Mouse (Mus musculus): ENCODE measurements around the gene 1700029I15Rik. TPM values are rescaled to one million over a fixed set of nuclear protein-coding genes. Genes with fewer than 3 reads are reported as not detected.

The 1700029I15Rik gene
- polyA plus RNA-seq, 1 experiment from 2014 or later = 0.62 TPM

GRCm38 (mm10) chr2:92386821-92387570 lies 4.7 kb downstream of the 1700029I15Rik start:
- Histone ChIP-seq H3K36me3 (peaks cover 31% of the 10 kb centered on the region), H3K27ac (replicated peaks) (no peak overlapping the region), H3K27me3 (replicated peaks) (peaks cover 44% of the 10 kb centered on the region), H3K9me3 (no peaks in the 10 kb centered on the region), H3K4me2 (no peak overlapping the region), H3K4me1 (peaks cover 36% of the 10 kb centered on the region), H3K9ac (no peak overlapping the region), H3K4me3 (no peak overlapping the region)
- WGBS = 79% methylated on average over 30 of the region's 30 CpGs
- no peak for ATAC-seq (ENCODE audit: extremely low read depth, insufficient number of reproducible peaks, low FRiP score, low TSS enrichment)

- Histone ChIP-seq H3K9me3 (no peaks in the 10 kb centered on the region), H3K4me1 (peaks cover 42% of the 10 kb centered on the region), H3K36me3 (peaks cover 24% of the 10 kb centered on the region), H3K27ac (replicated peaks) (no peak overlapping the region), H3K4me2 (no peak overlapping the region), H3K9ac (no peak overlapping the region), H3K27me3 (replicated peaks) (peaks cover 50% of the 10 kb centered on the region), H3K4me3 (no peak overlapping the region)
- no peak for ATAC-seq (ENCODE audit: extremely low read depth, insufficient number of reproducible peaks, low FRiP score, low TSS enrichment)
- 72% methylated on average over 4 of the region's 4 CpGs for WGBS
These were observed 5.3 kb downstream of the 1700029I15Rik start for GRCm38 (mm10) chr2:92387646-92388045.

- peak overlapping the region; percentile 91 for H3K4me2 ChIP-seq
- 62% methylated on average over 3 of the region's 3 CpGs for WGBS
- peaks cover 55% of the 10 kb centered on the region for H3K27me3 ChIP-seq (replicated peaks)
- ATAC-seq (ENCODE audit: extremely low read depth, insufficient number of reproducible peaks, low FRiP score, low TSS enrichment) = no peak
- H3K9me3 ChIP-seq = no peaks in the 10 kb centered on the region
- H3K36me3 ChIP-seq = peaks cover 20% of the 10 kb centered on the region
- H3K27ac ChIP-seq (replicated peaks) = no peak overlapping the region
- H3K4me3 ChIP-seq = peak overlapping the region; percentile 72
- H3K9ac ChIP-seq = peak overlapping the region; percentile 82
- peaks cover 44% of the 10 kb centered on the region for H3K4me1 ChIP-seq
These were observed 5.8 kb downstream of the 1700029I15Rik start for GRCm38 (mm10) chr2:92388081-92388517.

- Histone ChIP-seq H3K4me3 (peak overlapping the region; percentile 72), H3K4me2 (peak overlapping the region; percentile 91), H3K9ac (peak overlapping the region; percentile 82), H3K27me3 (replicated peaks) (peaks cover 64% of the 10 kb centered on the region), H3K27ac (replicated peaks) (no peak overlapping the region), H3K9me3 (no peaks in the 10 kb centered on the region), H3K4me1 (peaks cover 44% of the 10 kb centered on the region), H3K36me3 (peaks cover 14% of the 10 kb centered on the region)
- ATAC-seq (ENCODE audit: extremely low read depth, insufficient number of reproducible peaks, low FRiP score, low TSS enrichment) = peak; percentile 79
- under 1% methylated on average over 58 of the region's 62 CpGs for WGBS
These were observed 6.7 kb downstream of the 1700029I15Rik start for GRCm38 (mm10) chr2:92388891-92389641.

- WGBS = 11% methylated on average over 10 of the region's 10 CpGs
- ATAC-seq (ENCODE audit: extremely low read depth, insufficient number of reproducible peaks, low FRiP score, low TSS enrichment) = no peak
- H3K9me3 ChIP-seq = no peaks in the 10 kb centered on the region
These were observed 7.3 kb downstream of the 1700029I15Rik start for GRCm38 (mm10) chr2:92389645-92390044.

GRCm38 (mm10) chr2:92390206-92390930 lies 8.0 kb downstream of the 1700029I15Rik start:
- Histone ChIP-seq H3K9ac (no peak overlapping the region), H3K9me3 (no peaks in the 10 kb centered on the region), H3K36me3 (peaks cover 12% of the 10 kb centered on the region), H3K4me2 (peak overlapping the region; percentile 91; the same call in 1 of the 2 replicates), H3K27ac (replicated peaks) (no peak overlapping the region), H3K4me3 (no peak overlapping the region), H3K27me3 (replicated peaks) (peaks cover 76% of the 10 kb centered on the region), H3K4me1 (peaks cover 44% of the 10 kb centered on the region)
- 68% methylated on average over 6 of the region's 6 CpGs for WGBS
- no peak for ATAC-seq (ENCODE audit: extremely low read depth, insufficient number of reproducible peaks, low FRiP score, low TSS enrichment)

More at GRCm38 (mm10) chr2:92389645-92390044, 7.3 kb downstream of the 1700029I15Rik start:
- H3K27me3 ChIP-seq (replicated peaks) = peaks cover 69% of the 10 kb centered on the region
- H3K36me3 ChIP-seq = peaks cover 14% of the 10 kb centered on the region
- H3K4me2 ChIP-seq = peak overlapping the region; percentile 91
- no peak overlapping the region for H3K9ac ChIP-seq
- H3K4me3 ChIP-seq = peak overlapping the region; percentile 72
- no peak overlapping the region for H3K27ac ChIP-seq (replicated peaks)
- H3K4me1 ChIP-seq = peaks cover 44% of the 10 kb centered on the region

GRCm38 (mm10) chr2:92391116-92391515 lies 8.8 kb downstream of the 1700029I15Rik start:
- no peak overlapping the region for H3K27ac ChIP-seq (replicated peaks)
- no peak overlapping the region for H3K4me2 ChIP-seq
- 79% methylated on average over 8 of the region's 8 CpGs for WGBS
- peaks cover 5% of the 10 kb centered on the region for H3K36me3 ChIP-seq
- H3K4me1 ChIP-seq = peaks cover 44% of the 10 kb centered on the region
- H3K9me3 ChIP-seq = no peaks in the 10 kb centered on the region
- H3K27me3 ChIP-seq (replicated peaks) = peaks cover 83% of the 10 kb centered on the region
- H3K4me3 ChIP-seq = no peak overlapping the region
- no peak overlapping the region for H3K9ac ChIP-seq
- no peak for ATAC-seq (ENCODE audit: extremely low read depth, insufficient number of reproducible peaks, low FRiP score, low TSS enrichment)

GRCm38 (mm10) chr2:92391703-92392317 lies 9.5 kb downstream of the 1700029I15Rik start:
- Histone ChIP-seq H3K36me3 (no peaks in the 10 kb centered on the region), H3K4me2 (peak overlapping the region; percentile 64), H3K4me3 (peak overlapping the region; percentile 42), H3K9me3 (no peaks in the 10 kb centered on the region), H3K4me1 (peaks cover 44% of the 10 kb centered on the region), H3K27me3 (replicated peaks) (peaks cover 87% of the 10 kb centered on the region), H3K27ac (replicated peaks) (0 out of 2 replicates have a peak overlapping the region, but pooled peaks have one; percentile 21), H3K9ac (peak overlapping the region; percentile 74)
- WGBS = 31% methylated on average over 11 of the region's 11 CpGs
- no peak for ATAC-seq (ENCODE audit: extremely low read depth, insufficient number of reproducible peaks, low FRiP score, low TSS enrichment)

- no peak for ATAC-seq (ENCODE audit: extremely low read depth, insufficient number of reproducible peaks, low FRiP score, low TSS enrichment)
- peak overlapping the region; percentile 74 for H3K9ac ChIP-seq
- no peaks in the 10 kb centered on the region for H3K9me3 ChIP-seq
- no peaks in the 10 kb centered on the region for H3K36me3 ChIP-seq
- WGBS = 5% methylated on average over 26 of the region's 26 CpGs
- H3K4me3 ChIP-seq = peak overlapping the region; percentile 42
- peak overlapping the region; percentile 64 for H3K4me2 ChIP-seq
- H3K4me1 ChIP-seq = peaks cover 44% of the 10 kb centered on the region
- peaks cover 82% of the 10 kb centered on the region for H3K27me3 ChIP-seq (replicated peaks)
- 0 out of 2 replicates have a peak overlapping the region, but pooled peaks have one; percentile 21 for H3K27ac ChIP-seq (replicated peaks)
These were observed 10.3 kb downstream of the 1700029I15Rik start for GRCm38 (mm10) chr2:92392318-92393264.

GRCm38 (mm10) chr2:92395535-92395934 lies 13.2 kb downstream of the 1700029I15Rik start:
- Histone ChIP-seq H3K4me3 (no peak overlapping the region), H3K9me3 (no peaks in the 10 kb centered on the region), H3K4me2 (no peak overlapping the region), H3K27me3 (replicated peaks) (peaks cover 84% of the 10 kb centered on the region), H3K27ac (replicated peaks) (no peak overlapping the region), H3K4me1 (peaks cover 17% of the 10 kb centered on the region), H3K36me3 (no peaks in the 10 kb centered on the region), H3K9ac (no peak overlapping the region)
- WGBS = 78% methylated on average over 3 of the region's 3 CpGs
- no peak for ATAC-seq (ENCODE audit: extremely low read depth, insufficient number of reproducible peaks, low FRiP score, low TSS enrichment)
